Mouse (Mus musculus): ENCODE measurements at regions not wholly inside any gene's neighbourhood (a gene's known extent, or its start where the extent isn't known, plus 50 kb on each side); places are given as distances from the start of the nearest gene placed in this dataset.

GRCm38 (mm10) chr17:74920056-74920455 is 85.3 kb upstream of the Ltbp1 start:
- no peak for DNase-seq

- DNase-seq, result no peak
Measured at GRCm38 (mm10) chr17:74921413-74921812, 84.0 kb upstream of the Ltbp1 start.

- no peak for DNase-seq
Measured at GRCm38 (mm10) chr17:74922016-74922415, 83.4 kb upstream of the Ltbp1 start.

GRCm38 (mm10) chr17:74922591-74922990 is 82.8 kb upstream of the Ltbp1 start:
- peak; percentile 29 for DNase-seq

- DNase-seq, result no peak
Measured at GRCm38 (mm10) chr17:74923101-74923500, 82.3 kb upstream of the Ltbp1 start.

- DNase-seq, result no peak
Measured at GRCm38 (mm10) chr17:74925131-74925530, 80.2 kb upstream of the Ltbp1 start.

- DNase-seq, result no peak
Measured at GRCm38 (mm10) chr17:74927981-74928380, 77.4 kb upstream of the Ltbp1 start.

GRCm38 (mm10) chr17:74931540-74931939 is 73.8 kb upstream of the Ltbp1 start:
- DNase-seq, result no peak

GRCm38 (mm10) chr17:74941393-74941792 is 64.0 kb upstream of the Ltbp1 start:
- DNase-seq, result no peak

GRCm38 (mm10) chr17:74942984-74943801 is 62.2 kb upstream of the Ltbp1 start:
- no peak for DNase-seq

- no peak for DNase-seq
Measured at GRCm38 (mm10) chr17:74943802-74944193, 61.6 kb upstream of the Ltbp1 start.

- DNase-seq, result no peak
Measured at GRCm38 (mm10) chr17:74945149-74945548, 60.2 kb upstream of the Ltbp1 start.

GRCm38 (mm10) chr17:74948476-74948875 is 56.9 kb upstream of the Ltbp1 start:
- no peak for DNase-seq

GRCm38 (mm10) chr17:74950316-74950715 is 55.1 kb upstream of the Ltbp1 start:
- DNase-seq, result no peak

GRCm38 (mm10) chr17:74954988-74955387 is 50.4 kb upstream of the Ltbp1 start:
- DNase-seq, result no peak
